Mouse (Mus musculus): ENCODE data around the gene Kcnk2. TPM values are rescaled to one million over a fixed set of nuclear protein-coding genes. Genes with fewer than 3 reads are reported as not detected.
"Not testable (repeated sequence)": the region's sequence is repeated elsewhere in the genome, so short reads cannot be mapped to it uniquely, and the experiment has no call there.

Kcnk2 gene
- polyA plus RNA-seq, 1 experiment from 2014 or later = 0.06 TPM

DNA sequence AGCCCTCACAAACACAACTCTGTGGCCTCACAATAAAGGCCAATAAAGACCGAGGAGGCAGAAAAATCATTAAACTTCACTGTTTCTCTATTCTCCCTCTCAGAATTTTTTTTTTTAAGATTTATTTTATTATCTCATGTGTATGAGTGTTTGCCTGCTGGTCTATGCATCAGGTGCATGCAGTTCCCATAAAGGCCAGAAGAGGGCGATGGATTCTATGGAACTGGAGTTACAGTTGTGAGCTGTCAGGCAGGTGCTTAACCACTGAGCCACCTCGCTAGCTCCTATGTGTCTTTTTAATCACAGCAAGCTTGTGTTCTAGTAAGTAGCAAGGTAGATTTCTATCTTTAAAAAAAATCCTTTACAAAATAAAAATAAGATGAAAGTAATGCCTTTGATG is 148.9 kb downstream of the Kcnk2 start:
- no peaks in the 10 kb centered on the region for H3K4me1 ChIP-seq
- no peaks in the 10 kb centered on the region for H3K36me3 ChIP-seq
- no peak overlapping the region for H3K9ac ChIP-seq
- H3K4me3 ChIP-seq = no peak overlapping the region
- no peaks in the 10 kb centered on the region for H3K9me3 ChIP-seq (replicated peaks)
- H3K4me2 ChIP-seq = no peak overlapping the region
- 48% methylated on average over 3 of the region's 3 CpGs for WGBS (ENCODE audit: insufficient replicate concordance)
- H3K27me3 ChIP-seq (replicated peaks) = no peaks in the 10 kb centered on the region
- ATAC-seq = no peak
- no peak overlapping the region for H3K27ac ChIP-seq

DNA sequence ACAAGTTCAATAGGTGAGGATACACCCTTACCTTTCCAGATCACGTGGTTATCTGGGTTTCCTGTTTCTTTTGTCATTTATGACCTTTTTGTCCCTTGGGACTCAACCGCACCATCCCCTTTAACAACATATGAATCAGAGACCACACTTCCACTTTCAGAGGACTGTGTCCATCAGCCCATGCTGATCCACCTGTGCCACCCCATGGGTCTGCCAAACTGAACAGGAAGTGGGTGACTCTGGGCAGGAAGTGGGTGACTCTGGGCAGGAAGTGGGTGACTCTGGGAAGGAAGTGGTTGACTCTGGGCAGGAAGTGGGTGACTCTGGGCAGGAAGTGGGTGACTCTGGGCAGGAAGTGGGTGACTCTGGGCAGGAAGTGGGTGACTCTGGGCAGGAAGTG is 158.9 kb downstream of the Kcnk2 start:
- H3K9ac ChIP-seq; H3K4me1 ChIP-seq; H3K36me3 ChIP-seq; H3K4me3 ChIP-seq; H3K4me2 ChIP-seq; ATAC-seq; H3K27me3 ChIP-seq (replicated peaks); H3K9me3 ChIP-seq (replicated peaks); H3K27ac ChIP-seq: not testable (repeated sequence)
- WGBS (ENCODE audit: insufficient replicate concordance) = 61% methylated on average over 2 of the region's 2 CpGs

DNA sequence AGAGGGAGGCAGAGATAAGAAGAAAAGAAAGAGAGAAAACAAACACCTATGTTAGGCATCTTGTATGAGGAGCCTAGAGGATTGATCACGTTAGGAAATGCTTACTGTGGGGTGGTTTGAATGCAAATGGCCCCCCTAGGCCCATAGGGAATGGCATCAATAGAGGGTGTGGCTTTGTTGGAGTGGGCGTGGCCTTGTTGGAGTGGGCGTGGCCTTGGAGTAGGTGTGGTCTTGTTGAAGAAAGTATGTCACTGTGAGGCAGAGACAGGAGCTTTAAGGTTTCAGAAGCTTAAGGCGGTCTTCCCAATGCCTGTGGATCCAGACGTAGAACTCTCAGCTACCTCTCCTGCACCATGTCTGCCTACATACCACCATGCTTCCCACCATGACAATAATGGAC is 166.8 kb downstream of the Kcnk2 start:
- WGBS (ENCODE audit: insufficient replicate concordance) = 39% methylated on average over 5 of the region's 5 CpGs
- Histone ChIP-seq H3K9ac (no peak overlapping the region), H3K9me3 (replicated peaks) (no peaks in the 10 kb centered on the region), H3K4me3 (no peak overlapping the region), H3K4me2 (no peak overlapping the region), H3K36me3 (no peaks in the 10 kb centered on the region), H3K27me3 (replicated peaks) (no peaks in the 10 kb centered on the region), H3K27ac (no peak overlapping the region), H3K4me1 (no peaks in the 10 kb centered on the region)
- no peak for ATAC-seq

DNA sequence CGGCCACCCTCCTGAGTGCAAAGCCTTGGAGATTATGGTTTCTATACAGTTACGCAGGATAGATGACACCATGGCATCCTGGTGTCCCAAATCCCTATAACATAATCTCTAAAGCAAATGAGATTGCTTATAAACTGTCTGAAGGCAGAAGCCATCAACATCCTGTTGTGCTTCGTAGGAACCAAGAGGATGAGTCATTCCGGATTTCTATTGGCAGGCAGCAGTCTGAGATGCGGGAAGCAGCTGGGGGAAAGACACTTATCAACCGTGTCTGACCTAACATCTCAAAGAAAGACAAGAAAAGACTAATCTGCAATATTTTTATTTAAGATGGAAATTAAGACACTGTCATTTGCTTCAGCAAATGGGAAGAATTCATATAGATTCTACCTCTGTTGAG is 169.2 kb downstream of the Kcnk2 start:
- no peak for ATAC-seq
- Histone ChIP-seq H3K4me1 (no peaks in the 10 kb centered on the region), H3K9ac (no peak overlapping the region), H3K27ac (no peak overlapping the region), H3K36me3 (no peaks in the 10 kb centered on the region), H3K4me2 (no peak overlapping the region), H3K4me3 (no peak overlapping the region), H3K9me3 (replicated peaks) (no peaks in the 10 kb centered on the region), H3K27me3 (replicated peaks) (no peaks in the 10 kb centered on the region)
- 53% methylated on average over 6 of the region's 6 CpGs for WGBS (ENCODE audit: insufficient replicate concordance)

DNA sequence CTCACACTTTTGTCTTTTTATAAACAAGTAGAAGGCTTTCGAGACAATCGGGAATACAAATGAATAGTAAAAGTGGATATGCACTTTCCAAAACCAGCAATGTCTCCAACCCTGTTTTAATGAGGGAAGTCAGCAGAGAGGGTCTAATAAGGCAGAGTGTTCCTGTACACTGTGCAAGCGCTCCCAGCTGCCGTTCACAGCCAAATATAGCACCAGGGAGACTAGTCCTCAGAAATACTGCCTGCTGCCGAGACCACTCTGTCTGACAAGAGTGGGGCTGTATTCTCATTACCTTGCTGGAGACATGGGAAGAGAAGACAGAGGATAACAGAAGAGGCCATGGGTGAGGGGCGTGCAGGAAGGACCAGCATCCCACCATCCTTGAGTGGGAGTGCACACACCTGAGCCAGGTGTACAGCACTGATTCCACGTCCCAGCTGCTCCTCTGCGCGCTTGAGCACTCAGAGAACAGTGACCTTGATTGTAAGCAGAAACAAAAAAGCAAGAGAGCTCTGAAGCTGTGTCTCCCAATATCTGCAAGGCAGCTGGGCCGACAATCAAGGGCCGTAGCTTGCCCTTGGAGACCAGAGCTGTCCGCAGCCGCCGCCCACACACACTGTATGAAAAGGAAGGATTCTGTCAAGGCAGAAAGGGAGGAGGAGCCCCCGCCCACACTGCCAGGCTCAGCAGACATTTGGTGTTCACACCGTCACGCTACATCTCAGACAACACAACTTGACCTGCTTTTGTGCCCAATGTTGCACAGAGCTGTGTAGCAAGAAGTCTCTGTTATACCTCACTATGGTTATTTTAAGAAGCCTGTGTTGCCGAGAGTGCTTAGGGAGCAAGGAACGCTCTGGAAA is 173.6 kb downstream of the Kcnk2 start:
- Histone ChIP-seq H3K36me3 (no peaks in the 10 kb centered on the region), H3K4me2 (no peak overlapping the region), H3K4me1 (no peaks in the 10 kb centered on the region), H3K4me3 (no peak overlapping the region), H3K9me3 (replicated peaks) (no peaks in the 10 kb centered on the region), H3K9ac (no peak overlapping the region), H3K27me3 (replicated peaks) (no peaks in the 10 kb centered on the region), H3K27ac (no peak overlapping the region)
- ATAC-seq = no peak
- 64% methylated on average over 19 of the region's 19 CpGs for WGBS (ENCODE audit: insufficient replicate concordance)

DNA sequence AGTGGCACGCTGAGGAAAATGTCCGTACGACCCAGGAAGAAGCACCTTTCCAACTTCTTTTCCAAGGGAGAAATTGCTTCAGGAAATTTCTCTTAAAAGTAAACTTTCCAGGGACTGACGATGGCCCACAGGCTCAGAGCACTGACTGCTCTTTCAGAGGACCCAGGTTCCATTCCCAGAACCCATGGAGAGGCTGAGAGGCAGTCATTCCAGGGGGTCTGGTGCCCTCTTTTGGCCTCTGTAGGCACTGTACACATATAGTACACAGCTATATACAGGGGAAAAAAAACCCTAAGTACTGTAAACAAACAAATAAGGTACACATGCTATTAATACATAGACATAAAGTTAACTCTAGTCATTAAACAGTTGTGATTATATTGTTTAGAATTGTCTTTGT is 174.6 kb downstream of the Kcnk2 start:
- Histone ChIP-seq H3K4me3 (no peak overlapping the region), H3K4me2 (no peak overlapping the region), H3K27me3 (replicated peaks) (no peaks in the 10 kb centered on the region), H3K4me1 (no peaks in the 10 kb centered on the region), H3K36me3 (no peaks in the 10 kb centered on the region), H3K9me3 (replicated peaks) (no peaks in the 10 kb centered on the region), H3K9ac (no peak overlapping the region), H3K27ac (no peak overlapping the region)
- ATAC-seq = no peak
- WGBS (ENCODE audit: insufficient replicate concordance) = 59% methylated on average over 4 of the region's 4 CpGs

DNA sequence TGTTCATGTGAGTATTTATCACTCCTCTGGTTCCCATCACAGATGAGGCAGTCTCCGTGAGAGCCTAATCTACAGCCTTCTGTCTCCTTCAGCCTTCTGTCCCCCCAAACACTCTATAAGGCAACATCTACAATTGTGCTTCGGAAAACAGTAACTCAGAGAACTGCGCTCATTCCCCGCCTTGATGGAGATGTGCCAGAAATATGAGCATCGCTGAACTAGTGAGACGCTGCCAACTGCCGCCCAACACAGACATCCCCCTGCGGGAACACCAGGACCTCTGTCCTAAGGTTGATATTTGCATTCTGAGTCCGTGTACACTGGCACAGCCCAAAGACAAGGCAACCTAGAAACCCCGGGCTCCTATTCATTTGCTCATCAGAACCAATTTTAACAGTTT is 183.0 kb downstream of the Kcnk2 start:
- Histone ChIP-seq H3K4me2 (no peak overlapping the region), H3K36me3 (no peaks in the 10 kb centered on the region), H3K4me3 (no peak overlapping the region), H3K9ac (no peak overlapping the region), H3K9me3 (replicated peaks) (no peaks in the 10 kb centered on the region), H3K4me1 (no peaks in the 10 kb centered on the region), H3K27ac (no peak overlapping the region), H3K27me3 (replicated peaks) (no peaks in the 10 kb centered on the region)
- no peak for ATAC-seq
- WGBS (ENCODE audit: insufficient replicate concordance) = 77% methylated on average over 10 of the region's 10 CpGs

DNA sequence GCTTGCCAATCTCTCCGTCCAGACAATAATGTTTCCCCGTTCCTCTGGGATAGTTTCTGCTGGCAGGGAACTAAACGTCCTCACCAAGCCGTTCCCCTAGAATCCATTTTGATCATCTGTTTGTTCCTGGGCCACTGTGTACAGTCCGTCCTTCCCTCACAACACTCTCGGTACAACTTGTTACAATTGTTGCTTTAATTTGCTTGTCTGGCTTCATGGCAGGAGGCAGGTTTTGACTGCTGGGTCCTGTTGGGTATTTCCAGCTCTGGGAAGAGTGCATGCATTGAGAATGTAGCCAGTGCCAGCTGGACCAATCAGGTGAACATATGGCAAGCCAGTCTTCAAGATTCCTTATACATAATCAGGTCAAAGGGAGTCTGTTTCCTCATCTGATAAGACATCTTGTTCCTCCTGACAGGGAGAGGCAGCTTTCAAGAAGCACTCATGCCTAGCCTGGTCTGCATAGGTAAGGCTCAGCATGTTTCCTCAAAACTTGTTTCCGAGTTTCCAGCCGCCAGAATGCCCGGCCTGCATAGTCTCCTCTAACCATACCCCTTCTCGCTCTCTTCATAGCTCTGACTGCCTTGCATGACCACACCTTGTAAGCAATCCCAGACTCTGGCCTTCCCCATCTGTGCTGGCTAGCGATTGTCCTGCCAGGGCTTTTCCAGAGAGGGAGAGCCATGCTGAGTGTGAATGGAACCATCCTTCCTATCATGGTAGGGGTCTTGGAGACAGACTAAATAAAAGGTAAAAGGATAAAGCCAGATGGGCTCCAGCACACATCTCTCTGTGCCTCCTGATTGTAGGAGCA is 184.1 kb downstream of the Kcnk2 start:
- H3K27me3 ChIP-seq (replicated peaks) = no peaks in the 10 kb centered on the region
- no peak overlapping the region for H3K4me3 ChIP-seq
- WGBS (ENCODE audit: insufficient replicate concordance) = 64% methylated on average over 11 of the region's 11 CpGs
- no peak overlapping the region for H3K4me2 ChIP-seq
- no peak overlapping the region for H3K9ac ChIP-seq
- no peaks in the 10 kb centered on the region for H3K9me3 ChIP-seq (replicated peaks)
- H3K36me3 ChIP-seq = no peaks in the 10 kb centered on the region
- no peaks in the 10 kb centered on the region for H3K4me1 ChIP-seq
- no peak for ATAC-seq
- no peak overlapping the region for H3K27ac ChIP-seq

DNA sequence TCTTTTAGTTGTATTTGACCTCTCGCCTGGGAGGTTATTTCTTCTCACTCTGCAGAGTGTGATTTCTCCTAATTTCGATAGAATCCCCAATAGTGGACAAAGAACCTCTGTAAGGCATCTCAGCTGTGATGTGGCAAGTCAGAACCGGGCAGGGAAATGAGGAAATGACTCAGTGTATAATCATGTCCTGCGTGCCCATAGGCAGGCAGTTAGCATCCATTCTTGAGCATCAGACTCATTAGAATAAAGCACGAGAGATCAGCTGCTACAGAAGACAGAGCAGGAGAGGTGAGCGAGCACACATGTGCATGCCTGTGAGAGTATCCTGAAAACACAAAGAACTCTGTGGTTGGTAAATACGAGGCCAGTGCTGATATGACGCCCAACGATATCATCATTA is 186.9 kb downstream of the Kcnk2 start:
- ATAC-seq = no peak
- Histone ChIP-seq H3K9ac (no peak overlapping the region), H3K9me3 (replicated peaks) (no peaks in the 10 kb centered on the region), H3K4me1 (no peaks in the 10 kb centered on the region), H3K36me3 (no peaks in the 10 kb centered on the region), H3K4me2 (no peak overlapping the region), H3K27ac (no peak overlapping the region), H3K27me3 (replicated peaks) (no peaks in the 10 kb centered on the region), H3K4me3 (no peak overlapping the region)
- 44% methylated on average over 9 of the region's 9 CpGs for WGBS (ENCODE audit: insufficient replicate concordance)

DNA sequence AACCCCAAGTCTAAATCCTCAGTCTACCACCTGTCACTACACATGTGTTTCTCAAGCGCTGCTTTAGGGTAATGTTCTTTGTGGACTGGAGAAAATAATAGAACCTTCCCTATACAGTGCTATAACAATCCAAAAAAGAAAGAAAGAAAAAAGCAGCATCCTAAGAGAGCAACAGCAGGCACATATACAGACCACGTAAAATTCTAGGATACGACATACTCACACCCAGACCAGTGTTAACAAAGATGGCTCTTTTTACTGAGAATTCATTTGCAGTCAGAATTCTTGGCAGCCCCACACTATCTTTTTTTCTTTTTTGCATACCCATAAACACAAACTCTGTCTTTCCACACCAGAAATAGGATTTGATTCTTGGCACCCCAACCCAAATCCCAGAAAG is 187.6 kb downstream of the Kcnk2 start:
- no peak for ATAC-seq
- no peaks in the 10 kb centered on the region for H3K4me1 ChIP-seq
- no peak overlapping the region for H3K9ac ChIP-seq
- H3K9me3 ChIP-seq (replicated peaks) = no peaks in the 10 kb centered on the region
- no peaks in the 10 kb centered on the region for H3K27me3 ChIP-seq (replicated peaks)
- H3K4me2 ChIP-seq = no peak overlapping the region
- WGBS (ENCODE audit: insufficient replicate concordance) = 82% methylated on average over 3 of the region's 3 CpGs
- no peaks in the 10 kb centered on the region for H3K36me3 ChIP-seq
- H3K4me3 ChIP-seq = no peak overlapping the region
- H3K27ac ChIP-seq = no peak overlapping the region

DNA sequence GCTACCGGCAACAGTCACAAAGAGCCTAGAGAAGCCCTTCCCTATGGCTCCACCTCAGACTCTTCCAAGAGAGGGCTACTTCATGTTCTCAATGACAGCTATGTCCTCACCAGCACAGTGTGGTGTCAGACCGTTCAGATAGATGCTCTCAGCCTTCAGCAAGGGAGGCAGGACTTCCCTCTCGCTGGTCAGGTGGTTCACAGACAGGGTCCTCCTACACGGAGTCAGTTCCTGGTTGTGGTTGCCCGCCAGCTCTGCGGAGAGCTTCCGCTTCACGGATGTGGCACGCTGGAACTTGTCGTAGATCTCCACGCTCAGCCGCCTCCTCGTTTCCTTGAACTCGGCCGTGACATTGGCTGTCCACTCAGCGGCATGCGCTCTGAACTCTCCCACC is 192.4 kb downstream of the Kcnk2 start:
- WGBS (ENCODE audit: insufficient replicate concordance) = 73% methylated on average over 17 of the region's 17 CpGs
- no peaks in the 10 kb centered on the region for H3K4me1 ChIP-seq
- no peaks in the 10 kb centered on the region for H3K27me3 ChIP-seq (replicated peaks)
- no peak overlapping the region for H3K4me2 ChIP-seq
- H3K27ac ChIP-seq = no peak overlapping the region
- H3K9ac ChIP-seq = no peak overlapping the region
- no peak for ATAC-seq
- H3K4me3 ChIP-seq = no peak overlapping the region
- H3K36me3 ChIP-seq = no peaks in the 10 kb centered on the region
- no peaks in the 10 kb centered on the region for H3K9me3 ChIP-seq (replicated peaks)

DNA sequence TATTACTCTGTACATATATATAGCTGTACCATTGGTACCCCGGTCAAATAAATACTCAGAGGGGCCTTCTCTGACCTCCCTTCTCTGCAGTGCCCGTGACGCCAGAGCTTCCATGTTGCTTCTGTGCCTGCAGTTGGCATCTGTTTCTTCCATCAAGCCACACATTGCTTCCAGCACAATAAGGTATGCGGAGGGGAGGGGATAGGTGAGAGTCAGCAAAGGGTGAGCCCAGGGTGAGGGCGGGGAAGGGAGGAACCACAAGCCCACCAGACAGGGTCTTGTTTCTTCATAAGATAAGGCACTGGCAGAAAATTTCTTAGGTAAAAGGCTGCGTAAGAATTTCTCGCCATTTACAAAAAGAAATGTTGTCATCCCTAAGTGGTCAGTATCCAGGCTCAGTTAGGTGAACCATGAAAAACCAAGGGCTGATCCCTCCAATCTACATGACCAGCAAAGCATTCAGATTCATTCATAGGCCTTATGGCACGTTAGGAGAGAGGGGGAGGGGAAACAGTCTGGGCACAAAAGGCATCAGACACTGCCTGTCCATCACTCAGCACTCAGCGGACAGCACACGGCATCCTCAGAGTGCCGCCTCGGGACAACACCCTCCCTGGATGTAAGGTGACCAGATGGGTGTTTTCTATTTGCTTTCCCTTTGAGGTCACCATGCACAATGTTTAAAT is 192.9 kb downstream of the Kcnk2 start:
- WGBS (ENCODE audit: insufficient replicate concordance) = 80% methylated on average over 12 of the region's 12 CpGs
- Histone ChIP-seq H3K4me3 (no peak overlapping the region), H3K27ac (no peak overlapping the region), H3K36me3 (no peaks in the 10 kb centered on the region), H3K4me1 (no peaks in the 10 kb centered on the region), H3K9ac (no peak overlapping the region), H3K4me2 (no peak overlapping the region), H3K27me3 (replicated peaks) (no peaks in the 10 kb centered on the region), H3K9me3 (replicated peaks) (no peaks in the 10 kb centered on the region)
- no peak for ATAC-seq

Data from liver, embryonic 12.5 days (tissue).